Mouse (Mus musculus) fat pad, adult 2 months (tissue): ENCODE results near the gene Cenpf.
"Not testable (repeated sequence)": the region's sequence is repeated elsewhere in the genome, so short reads cannot be mapped to it uniquely, and the experiment has no call there.

ENCODE experiments used
- DNase-seq: peaks from one replicate; pipeline ENCODE4 v3.0.0-alpha.2; 2011; ENCODE audit warnings: low read depth, low spot score; ENCODE audit errors: extremely low read depth

Cenpf gene

GRCm38 (mm10) chr1:189695321-189695720, 7.4 kb upstream of the Cenpf start:
- no peak for DNase-seq

DNA sequence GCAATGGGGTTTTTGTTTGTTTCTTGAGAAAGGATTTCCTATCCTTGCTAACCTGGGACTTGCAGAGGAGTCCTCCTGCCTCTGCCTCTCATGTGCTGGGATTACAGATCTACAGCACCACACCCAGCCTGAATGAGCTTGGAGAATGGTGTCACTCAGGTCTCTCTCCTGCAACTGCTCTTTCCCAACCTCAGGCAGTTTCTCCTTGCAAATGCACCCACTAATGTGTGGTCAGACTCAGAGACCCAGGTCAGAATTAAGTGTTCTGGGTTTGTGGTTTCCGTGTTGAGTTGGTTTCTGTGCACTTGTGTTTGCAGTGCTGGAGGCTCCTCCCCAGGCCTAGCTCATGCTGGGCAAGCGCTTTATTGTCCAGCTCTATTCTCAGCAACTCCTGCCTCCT, 6.5 kb upstream of the Cenpf start:
- no peak for DNase-seq

- not testable (repeated sequence) for DNase-seq
These were observed 4.6 kb upstream of the Cenpf start for GRCm38 (mm10) chr1:189692442-189692841.

DNA sequence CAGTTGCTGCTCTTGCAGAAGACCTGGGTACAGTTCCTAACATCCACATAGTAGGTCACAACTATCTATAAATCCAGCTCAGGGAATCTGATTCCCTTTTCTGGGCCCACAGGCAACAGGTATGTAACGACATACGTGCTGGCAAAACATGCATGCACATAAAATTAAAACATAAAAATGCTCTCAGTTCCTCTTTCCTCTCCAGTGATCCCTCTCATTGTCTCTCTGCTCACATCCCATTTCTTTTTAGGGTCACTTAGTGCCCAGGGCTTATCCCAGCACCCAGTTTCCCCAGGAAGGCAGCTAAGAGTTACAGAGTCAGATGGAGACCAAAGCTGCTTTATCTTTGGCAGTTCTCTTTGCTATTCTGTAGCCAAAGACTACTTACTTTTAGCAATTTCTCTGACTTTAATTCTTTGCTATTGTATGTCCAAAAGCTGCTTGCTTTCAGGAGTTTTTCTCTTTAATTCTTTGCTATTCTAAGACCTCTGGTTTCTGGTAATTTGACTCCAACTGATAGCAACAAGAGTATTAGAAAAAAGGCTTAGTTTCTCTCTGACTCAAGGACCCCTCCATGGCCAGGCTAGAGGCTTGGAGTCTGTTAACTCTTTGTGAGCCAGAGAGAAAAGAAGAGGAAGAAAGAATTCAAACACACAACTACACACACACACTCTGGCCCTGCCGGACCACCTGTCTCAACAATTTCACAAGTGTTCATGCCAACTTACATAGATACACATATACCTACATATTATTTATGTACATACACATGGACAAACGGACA, 1.4 kb upstream of the Cenpf start:
- DNase-seq, result no peak

- DNase-seq, result no peak
These were observed 483 bp upstream of the Cenpf start for GRCm38 (mm10) chr1:189688388-189688750.

DNA sequence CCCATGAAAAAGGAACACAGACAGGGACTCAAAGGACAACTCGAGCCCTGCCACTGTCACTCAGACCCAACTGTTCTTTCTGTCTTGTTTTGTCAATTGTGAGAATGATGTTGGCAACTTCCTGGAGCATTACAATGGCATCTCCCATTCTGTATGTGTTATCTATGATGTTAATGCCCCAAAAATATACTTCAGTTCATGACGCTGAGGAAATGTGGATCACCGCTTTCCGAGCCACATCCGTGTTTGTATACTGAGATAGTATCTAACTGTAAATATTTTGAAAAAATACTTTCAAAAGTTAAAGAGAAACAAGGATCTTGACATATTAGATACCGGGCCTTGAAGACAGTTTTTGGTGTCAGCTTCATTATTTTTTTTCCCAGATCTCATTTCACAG, 1.9 kb downstream of the Cenpf start:
- DNase-seq, result no peak

- DNase-seq, result no peak
These were observed 3.0 kb downstream of the Cenpf start for GRCm38 (mm10) chr1:189684786-189685415.

- no peak for DNase-seq
These were observed 8.3 kb downstream of the Cenpf start for GRCm38 (mm10) chr1:189679555-189679954.

DNA sequence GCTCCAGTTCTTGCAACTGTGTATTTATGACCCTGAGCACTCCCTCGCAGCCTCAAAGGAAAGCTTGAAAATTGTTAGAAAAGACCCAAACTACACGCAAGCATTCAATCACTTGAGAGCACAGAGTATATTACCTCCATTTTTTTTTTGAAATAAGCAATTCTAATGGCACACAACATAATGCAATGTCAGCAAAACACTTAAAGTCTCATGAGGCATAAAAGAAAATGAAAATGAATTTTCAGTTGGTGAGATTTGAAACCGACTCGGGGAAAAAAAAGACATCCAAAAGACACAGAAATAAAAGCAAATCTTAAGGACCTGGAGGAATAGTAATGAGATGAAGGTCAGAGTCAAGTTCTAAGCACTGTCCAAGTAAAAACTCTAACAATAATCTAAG, 11.9 kb downstream of the Cenpf start:
- DNase-seq, result no peak

GRCm38 (mm10) chr1:189675421-189675820, 12.5 kb downstream of the Cenpf start:
- DNase-seq, result no peak

DNA sequence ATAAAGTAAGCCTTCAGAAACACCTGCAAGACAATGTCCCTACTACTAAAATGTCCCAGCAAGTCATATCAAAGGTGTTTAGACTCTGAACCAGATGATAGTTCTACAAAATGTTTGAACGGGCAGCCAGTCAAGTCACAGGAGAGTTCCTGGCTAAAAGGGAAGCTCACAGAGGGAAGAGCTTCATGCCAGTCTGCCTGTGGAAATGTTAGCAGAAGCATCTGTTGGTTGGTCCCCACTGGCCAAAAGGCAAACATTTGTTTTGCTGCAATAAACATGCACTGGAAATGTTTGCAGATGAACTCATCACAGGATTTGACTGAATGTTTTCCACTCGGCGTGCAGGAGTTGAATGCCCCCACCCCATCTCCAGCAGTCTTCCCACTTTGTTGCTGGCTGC, 21.9 kb downstream of the Cenpf start:
- no peak for DNase-seq

DNA sequence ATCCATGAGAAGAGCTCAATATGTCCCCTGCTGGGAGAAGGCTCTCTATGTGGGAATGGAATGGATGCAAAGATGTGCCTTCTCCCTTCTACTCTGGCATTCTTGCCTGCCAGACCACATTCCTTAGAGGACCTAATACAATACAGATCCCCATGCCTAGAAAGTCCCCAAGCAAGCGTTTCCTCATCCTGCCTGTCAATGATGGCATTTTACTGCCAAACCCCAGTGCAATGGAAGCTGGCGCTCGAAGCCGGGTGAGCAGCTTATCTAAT, 23.1 kb downstream of the Cenpf start:
- no peak for DNase-seq

- DNase-seq, result no peak
These were observed 23.6 kb downstream of the Cenpf start for GRCm38 (mm10) chr1:189664061-189664872.

- DNase-seq, result no peak
These were observed 24.4 kb downstream of the Cenpf start for GRCm38 (mm10) chr1:189663437-189663836.

- DNase-seq, result no peak
These were observed 26.0 kb downstream of the Cenpf start for GRCm38 (mm10) chr1:189661856-189662255.

- DNase-seq, result no peak
These were observed 30.5 kb downstream of the Cenpf start for GRCm38 (mm10) chr1:189657406-189657805.

GRCm38 (mm10) chr1:189653746-189654145, 34.1 kb downstream of the Cenpf start:
- DNase-seq, result no peak

- DNase-seq, result peak; percentile 11
These were observed 41.3 kb downstream of the Cenpf start for GRCm38 (mm10) chr1:189646597-189646996.

- no peak for DNase-seq
These were observed 42.5 kb downstream of the Cenpf start for GRCm38 (mm10) chr1:189645371-189645770.

DNA sequence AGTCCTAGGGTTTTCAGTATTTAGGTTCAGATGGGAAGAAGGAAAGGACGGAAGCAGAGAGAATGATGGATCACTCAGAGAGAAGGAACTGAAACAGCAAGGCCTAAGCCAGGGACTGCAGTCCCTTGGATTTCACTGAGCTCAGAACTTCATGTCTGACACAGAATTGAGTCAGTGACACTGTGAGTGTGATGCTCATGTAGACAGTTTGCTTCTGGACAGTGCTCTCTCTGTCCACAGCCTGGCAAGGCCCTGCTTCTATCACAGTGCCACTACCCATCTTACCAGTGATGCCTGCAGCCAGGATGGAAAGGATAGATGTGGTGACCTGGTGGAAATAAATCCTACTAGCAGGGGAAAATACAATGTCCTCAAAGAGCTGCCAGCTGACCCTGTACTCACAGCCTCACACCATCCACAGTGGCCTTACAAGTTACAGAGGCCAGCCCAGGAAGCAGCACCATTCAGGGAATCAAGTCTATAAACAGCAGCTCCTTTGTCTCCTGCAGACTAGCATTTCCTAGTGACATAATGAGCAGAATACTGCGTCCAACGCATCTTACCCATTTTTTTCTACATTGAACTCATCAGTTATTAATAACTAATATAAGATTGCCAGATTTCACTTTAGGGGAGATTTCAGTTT, 43.1 kb downstream of the Cenpf start:
- no peak for DNase-seq

- DNase-seq, result no peak
These were observed 48.3 kb downstream of the Cenpf start for GRCm38 (mm10) chr1:189639581-189639980.

DNA sequence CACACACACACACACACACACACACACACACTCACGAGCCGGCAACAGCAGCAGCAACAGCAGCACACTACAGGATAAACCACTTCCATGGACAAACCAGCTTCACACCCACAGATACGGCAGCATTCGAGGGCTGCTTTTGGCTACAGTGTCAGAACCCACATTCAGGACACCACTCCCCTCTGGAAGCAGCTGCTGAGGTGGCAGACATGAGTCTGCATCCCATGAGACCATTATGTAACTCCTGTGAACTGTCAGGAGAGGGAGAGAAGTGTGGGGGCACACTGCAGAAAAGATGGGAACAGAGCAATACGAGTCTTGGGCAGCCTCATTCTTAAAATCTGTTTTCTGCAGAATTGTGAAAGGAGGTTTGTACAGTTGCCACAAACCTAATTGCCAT, 54.1 kb downstream of the Cenpf start:
- no peak for DNase-seq
